ENCODE assay signal across 21 mouse cellular contexts in the genomic region with DNA sequence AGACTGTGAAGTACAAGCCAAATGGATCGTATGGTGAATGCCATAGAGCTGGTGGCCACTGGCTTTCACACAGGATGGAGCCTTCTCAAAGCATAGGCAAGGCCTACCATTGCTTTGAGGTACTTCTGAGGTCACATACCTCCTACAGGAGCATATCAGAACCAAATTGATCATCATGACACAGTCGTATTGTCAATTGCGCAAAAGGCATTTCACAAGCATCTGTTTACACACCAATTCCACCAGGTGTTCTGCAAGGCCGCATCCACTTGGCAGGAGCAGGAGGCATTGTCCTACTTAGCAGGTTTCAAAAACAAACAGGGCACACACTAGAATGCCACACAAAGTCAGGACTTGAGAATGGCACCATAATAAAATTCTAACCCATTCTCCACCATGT.
A peak's percentile ranks its signal among the peaks of the same experiment; 100 is the strongest.
DNase-seq lines count a peak whose midpoint lies in the region; ATAC-seq and TF ChIP-seq lines count a peak whose summit lies in the region.
"Had no signal": no experiment of that assay in that cellular context is flagged by ENCODE, and none has a peak within 500 bp of the region (broad histone marks: within the 10 kb centered on the region; RNA-seq: fewer than 3 reads in every experiment).

No protein-coding gene starts in this region.

- TF ChIP-seq RAD21 in CH12.LX (IDR thresholded peaks at IDR 0.05; ENCODE audit: low read depth, low read length), result no peak

- TF ChIP-seq POLR2A in CH12.LX (IDR thresholded peaks at IDR 0.05; ENCODE audit: low read depth, low read length), result no peak

- TF ChIP-seq EP300 in CH12.LX (IDR thresholded peaks at IDR 0.05; ENCODE audit: low read length), result no peak

- no peak for TF ChIP-seq CTCF in CH12.LX (conservative IDR thresholded peaks at IDR 0.05 in 1 of 2, IDR thresholded peaks at IDR 0.05 in 1 of 2; ENCODE audit: low read depth in 2 of 2, low read length in 2 of 2)

- H3K9ac ChIP-seq in CH12.LX (ENCODE audit: insufficient read depth, low read depth), result no peak overlapping the region
- no peak overlapping the region for H3K9ac ChIP-seq in liver, embryonic 16.5 days (ENCODE audit: low read depth, low read length)
- H3K9ac ChIP-seq: forebrain, postnatal 0 days; hindbrain, embryonic 12.5 days; hindbrain, embryonic 15.5 days had no signal

- peak; percentile 77 for ATAC-seq in liver, embryonic 16.5 days (ENCODE audit: low read depth)
- ATAC-seq: activated CD4-positive, CD25-positive, alpha-beta regulatory T cell, adult 4 months; CD4-positive, CD25-positive, alpha-beta regulatory T cell, adult 4 months; forebrain, embryonic 14.5 days; forebrain, postnatal 0 days had no signal

- in situ Hi-C loops in CH12.LX (cut with MboI; ENCODE audit: low pct_ligation_motif_present, low pct_unique_long_range_greater_than_20kb, low sequenced_read_pairs), result no loop called here

- H3K27ac ChIP-seq in CH12.LX (ENCODE audit: insufficient read depth, low read depth), result peak overlapping the region; percentile 17; the same call in 1 of the 2 replicates
- peak overlapping the region; percentile 41; the same call in 1 of the 2 replicates for H3K27ac ChIP-seq in liver, embryonic 16.5 days (ENCODE audit: low read length)
- H3K27ac ChIP-seq: gastrocnemius, adult 2 months; hindbrain, embryonic 12.5 days; hindbrain, embryonic 15.5 days had no signal

- DNase-seq in CH12.LX (ENCODE audit: extremely low read depth), result no peak
- peak; percentile 83 for DNase-seq in fat pad, adult 2 months (ENCODE audit: extremely low read depth, low read depth, low spot score)
- DNase-seq in ovary, adult 18-20 months (ENCODE audit: low spot score), result no peak
- DNase-seq in thymus, postnatal 25 days, result no peak
- no peak for DNase-seq in urinary bladder, postnatal 14 days (ENCODE audit: low spot score)
- DNase-seq: adrenal gland, adult 8-10 months; adrenal gland, postnatal 25 days; cerebellum, adult 18-20 months; cerebellum, adult 9-10 months; cerebellum, postnatal 14 days; forebrain, postnatal 0 days; gastrocnemius, adult 2 months; gastrocnemius, postnatal 14 days; heart, adult 11 months had no signal

- dilution Hi-C loops in CH12.LX (cut with MboI; ENCODE audit: extremely low pct_ligation_motif_present, extremely low pct_unique_long_range_greater_than_20kb, low sequenced_read_pairs), result no loop called here

- H3K36me3 ChIP-seq in CH12.LX (replicated peaks in 1 of 2; ENCODE audit: control insufficient read depth in 1 of 2, insufficient read depth in 1 of 2, low read length in 1 of 2), result peaks cover 7 to 20% of the 10 kb centered on the region in 2 experiments
- no peaks in the 10 kb centered on the region for H3K36me3 ChIP-seq in liver, embryonic 16.5 days (ENCODE audit: control insufficient read depth, insufficient read depth)
- H3K36me3 ChIP-seq: hindbrain, embryonic 15.5 days had no signal

- no peaks in the 10 kb centered on the region for H3K9me3 ChIP-seq in CH12.LX (replicated peaks; ENCODE audit: low read length)
- no peaks in the 10 kb centered on the region for H3K9me3 ChIP-seq in liver, embryonic 16.5 days (replicated peaks; ENCODE audit: control insufficient read depth, low read length)
- H3K9me3 ChIP-seq: hindbrain, embryonic 12.5 days; hindbrain, embryonic 15.5 days had no signal

- no peak overlapping the region for H3K4me2 ChIP-seq in CH12.LX (ENCODE audit: insufficient read depth, low read depth, poor library complexity, severe bottlenecking)
- H3K4me2 ChIP-seq in liver, embryonic 16.5 days (ENCODE audit: low read depth, low read length), result no peak overlapping the region
- H3K4me2 ChIP-seq: heart, embryonic 11.5 days; hindbrain, embryonic 12.5 days; hindbrain, embryonic 15.5 days had no signal

- no peaks in the 10 kb centered on the region for H3K79me2 ChIP-seq in CH12.LX (replicated peaks; ENCODE audit: control insufficient read depth, extremely low read depth, insufficient read depth, poor library complexity, severe bottlenecking)

- no peaks in the 10 kb centered on the region for H3K27me3 ChIP-seq in CH12.LX (replicated peaks)
- H3K27me3 ChIP-seq in liver, embryonic 16.5 days (ENCODE audit: control insufficient read depth, insufficient read depth, low read depth, low read length), result no peaks in the 10 kb centered on the region
- H3K27me3 ChIP-seq: hindbrain, embryonic 12.5 days; hindbrain, embryonic 15.5 days had no signal

- 65% methylated on average over 4 of the region's 4 CpGs for WGBS in liver, embryonic 16.5 days (ENCODE audit: insufficient replicate concordance)

- no peak overlapping the region for H3K4me3 ChIP-seq in CH12.LX (replicated peaks in 1 of 3; ENCODE audit: low read depth in 2 of 3, low read length in 2 of 3, poor library complexity in 1 of 3)
- no peak overlapping the region for H3K4me3 ChIP-seq in liver, embryonic 16.5 days (ENCODE audit: low read depth, low read length)
- H3K4me3 ChIP-seq: gastrocnemius, adult 2 months; hindbrain, embryonic 12.5 days; hindbrain, embryonic 15.5 days had no signal

- H3K4me1 ChIP-seq in CH12.LX (ENCODE audit: control insufficient read depth in 1 of 2, insufficient read depth in 2 of 2), result no peaks in the 10 kb centered on the region; a peak in 2 of 4 replicates
- peaks cover 5% of the 10 kb centered on the region; the same call in 1 of the 2 replicates for H3K4me1 ChIP-seq in liver, embryonic 16.5 days (ENCODE audit: control insufficient read depth, low read depth, low read length)
- H3K4me1 ChIP-seq: hindbrain, embryonic 12.5 days; hindbrain, embryonic 15.5 days had no signal

TF ChIP-seq in CH12.LX, 34 proteins besides CTCF, POLR2A, EP300 and RAD21:
- no peak for TF ChIP-seq USF1 (IDR thresholded peaks at IDR 0.05; ENCODE audit: low read depth, low read length)
- no peak for TF ChIP-seq NELFE (IDR thresholded peaks at IDR 0.05; ENCODE audit: low read depth, low read length)
- TF ChIP-seq MEF2A (IDR thresholded peaks at IDR 0.05; ENCODE audit: borderline replicate concordance, low read depth, low read length), result no peak
